Mouse (Mus musculus) heart, embryonic 14.5 days (tissue): ENCODE results near the gene Dvl2. TPM values are rescaled to one million over a fixed set of nuclear protein-coding genes. Genes with fewer than 3 reads are reported as not detected.

Experiments used
- ATAC-seq: fragments of 200-750 bp; cut with Nextera tagmentation; 2 replicates; pipeline ENCODE4 v1.8.0; 2017; ENCODE audit warnings: low read depth, moderate TSS enrichment; ENCODE audit not compliant: insufficient number of reproducible peaks, insufficient read depth, low FRiP score
- H3K27ac ChIP-seq, 2 experiments: fragments of 200-500 bp in 1 of 2; fragments of 300-500 bp in 1 of 2; sonication (generic) in 1 of 2; replicated peaks in 1 of 2; 2 replicates each; pipeline ENCODE4 v1.5.1; 2012 to 2014; ENCODE audit warnings: low read depth in 2 of 2, low read length in 2 of 2, control low read depth in 1 of 2, mild to moderate bottlenecking in 1 of 2, mixed read lengths in 1 of 2; ENCODE audit not compliant: control insufficient read depth in 1 of 2, insufficient read depth in 1 of 2
- H3K27me3 ChIP-seq: fragments of 300-500 bp; sonication (generic); 2 replicates; pipeline ENCODE4 v1.6.1; 2014; ENCODE audit warnings: mild to moderate bottlenecking, low read length, control low read depth; ENCODE audit not compliant: control insufficient read depth, insufficient read depth
- H3K36me3 ChIP-seq: fragments of 300-500 bp; sonication (generic); 2 replicates; pipeline ENCODE4 v1.6.1; 2014; ENCODE audit warnings: mild to moderate bottlenecking, control low read depth, low read length, mixed read lengths; ENCODE audit not compliant: control insufficient read depth, insufficient read depth
- H3K4me1 ChIP-seq, 2 experiments: fragments of 200-500 bp in 1 of 2; fragments of 300-500 bp in 1 of 2; sonication (generic) in 1 of 2; 2 replicates each; pipeline ENCODE4 v1.6.1; 2012 to 2014; ENCODE audit warnings: low read length in 2 of 2, control low read depth in 1 of 2, mixed read lengths in 1 of 2; ENCODE audit not compliant: control insufficient read depth in 2 of 2, insufficient read depth in 2 of 2
- H3K4me2 ChIP-seq: fragments of 300-500 bp; sonication (generic); 2 replicates; pipeline ENCODE4 v1.6.1; 2014; ENCODE audit warnings: mild to moderate bottlenecking, low read length
- H3K4me3 ChIP-seq, 2 experiments: fragments of 200-500 bp in 1 of 2; fragments of 300-500 bp in 1 of 2; sonication (generic) in 1 of 2; 2 replicates each; pipeline ENCODE4 v1.5.1; 2012 to 2014; ENCODE audit warnings: low read length in 2 of 2, mild to moderate bottlenecking in 2 of 2, control low read depth in 1 of 2, low read depth in 1 of 2, moderate library complexity in 1 of 2; ENCODE audit not compliant: control insufficient read depth in 1 of 2, insufficient read depth in 1 of 2
- H3K9ac ChIP-seq: fragments of 300-500 bp; sonication (generic); 2 replicates; pipeline ENCODE4 v1.6.1; 2014; ENCODE audit warnings: mild to moderate bottlenecking, low read length
- H3K9me3 ChIP-seq: fragments of 300-500 bp; sonication (generic); 2 replicates; pipeline ENCODE4 v1.6.1; 2016; ENCODE audit warnings: low read length, control low read depth; ENCODE audit not compliant: control insufficient read depth
- WGBS: fragments of 180-500 bp; shearing (Covaris S2); extraction: QIAGEN DNeasy Blood & Tissue Kit; methylation state at CpG from one replicate; pipeline ENCODE4 v1.1.7; 2014; 5-methylcytosine and 5-hydroxymethylcytosine counted together
- polyA plus RNA-seq: library from polyadenylated mRNA; unstranded; fragments of >200 nt; fragmentation: Nextera tagmentation; extraction: Ambion mirVana; gene quantifications from 2 replicates; pipeline ENCODE4 v1.2.1, GENCODE M21; 2014

The Dvl2 gene
- polyA plus RNA-seq, 1 experiment from 2014 or later: 16.6 TPM

DNA sequence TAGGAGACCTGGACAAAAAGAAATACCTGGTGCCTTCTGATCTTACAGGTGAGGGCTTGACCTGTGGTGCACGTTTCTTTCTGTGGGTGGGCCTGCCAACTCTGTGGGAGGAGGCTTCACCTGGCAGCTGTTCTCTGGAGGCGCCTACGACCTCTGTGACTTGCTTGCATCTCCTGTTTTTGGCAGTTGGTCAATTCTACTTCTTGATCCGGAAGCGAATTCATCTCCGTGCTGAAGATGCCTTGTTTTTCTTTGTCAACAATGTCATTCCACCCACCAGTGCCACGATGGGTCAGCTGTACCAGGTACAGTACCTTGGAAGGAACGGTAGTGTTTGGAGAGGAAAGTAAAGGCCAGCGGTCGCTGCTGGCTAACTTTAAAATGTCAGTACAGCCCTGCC is 8.0 kb upstream of the Dvl2 start:
- ATAC-seq: no peak
- peaks cover 4 to 11% of the 10 kb centered on the region in 2 experiments for H3K4me1 ChIP-seq
- no peak overlapping the region for H3K27ac ChIP-seq
- H3K9ac ChIP-seq: peak overlapping the region; percentile 92
- H3K9me3 ChIP-seq: no peaks in the 10 kb centered on the region
- H3K4me2 ChIP-seq: peak overlapping the region; percentile 74
- peak overlapping the region; percentile 35 to 79 for H3K4me3 ChIP-seq
- H3K36me3 ChIP-seq: peaks cover 53% of the 10 kb centered on the region
- H3K27me3 ChIP-seq: no peaks in the 10 kb centered on the region
- WGBS: 73% methylated on average over 10 of the region's 10 CpGs

DNA sequence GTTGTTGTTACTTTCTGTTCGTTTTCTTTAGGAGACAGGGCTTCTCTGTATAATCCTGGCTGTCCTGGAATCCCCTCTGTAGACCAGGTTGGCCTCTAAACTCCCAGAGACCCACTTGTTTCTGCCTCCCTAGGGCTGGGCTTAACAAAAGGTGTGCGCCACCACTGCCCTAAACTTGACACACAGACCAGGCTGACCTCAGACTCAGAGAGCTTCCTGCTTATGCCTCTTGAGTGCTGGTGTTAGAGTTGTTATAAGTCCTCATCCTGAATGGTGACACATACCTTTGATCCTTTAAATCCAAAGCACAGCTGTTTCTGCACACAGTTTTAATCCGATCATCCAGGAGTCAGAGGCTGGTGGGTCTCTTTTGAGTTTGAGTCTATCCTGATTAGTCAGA is 7.5 kb upstream of the Dvl2 start:
- Histone ChIP-seq H3K27me3 (no peaks in the 10 kb centered on the region), H3K36me3 (peaks cover 51% of the 10 kb centered on the region), H3K9ac (peak overlapping the region; percentile 92; the same call in 1 of the 2 replicates), H3K27ac (no peak overlapping the region), H3K4me1 (peaks cover 4 to 16% of the 10 kb centered on the region in 2 experiments), H3K9me3 (no peaks in the 10 kb centered on the region), H3K4me2 (peak overlapping the region; percentile 74), H3K4me3 (peak overlapping the region in 1 of 2 experiments; percentile 79; a peak in 2 of 4 replicates)
- 79% methylated on average over 3 of the region's 3 CpGs for WGBS
- no peak for ATAC-seq

- peaks cover 4 to 20% of the 10 kb centered on the region in 2 experiments for H3K4me1 ChIP-seq
- no peak for ATAC-seq
- peak overlapping the region; percentile 36; the same call in 1 of the 2 replicates for H3K4me2 ChIP-seq
- H3K4me3 ChIP-seq: no peak overlapping the region
- no peak overlapping the region for H3K27ac ChIP-seq
- H3K9me3 ChIP-seq: no peaks in the 10 kb centered on the region
- WGBS: 85% methylated on average over 11 of the region's 11 CpGs
- H3K9ac ChIP-seq: no peak overlapping the region; the same call in 1 of the 2 replicates
- peaks cover 51% of the 10 kb centered on the region for H3K36me3 ChIP-seq
- H3K27me3 ChIP-seq: no peaks in the 10 kb centered on the region
These were observed 5.8 kb upstream of the Dvl2 start for GRCm38 (mm10) chr11:69994401-69995090.

- Histone ChIP-seq H3K27me3 (no peaks in the 10 kb centered on the region), H3K27ac (peak within 1 kb of the TSS; percentile 90 to 99), H3K9ac (peak within 1 kb of the TSS; percentile 97), H3K4me1 (peaks cover 8 to 22% of the 10 kb centered on the region in 2 experiments), H3K4me3 (peak within 1 kb of the TSS; percentile 86 to 90), H3K36me3 (peaks cover 48% of the 10 kb centered on the region), H3K4me2 (peak within 1 kb of the TSS; percentile 64), H3K9me3 (no peaks in the 10 kb centered on the region)
- WGBS: under 1% methylated on average over 36 of the region's 36 CpGs
- peak; percentile 77 for ATAC-seq
These were observed 4.9 kb upstream of the Dvl2 start, which contains the start of gene Phf23 for GRCm38 (mm10) chr11:69995391-69995960. Gene Phf23 (plus strand): TSS chr11:69995777.

GRCm38 (mm10) chr11:69996161-69997061 is 4.0 kb upstream of the Dvl2 start:
- no peaks in the 10 kb centered on the region for H3K27me3 ChIP-seq
- no peaks in the 10 kb centered on the region for H3K9me3 ChIP-seq
- peak overlapping the region; percentile 64 for H3K4me2 ChIP-seq
- peaks cover 48% of the 10 kb centered on the region for H3K36me3 ChIP-seq
- peak overlapping the region; percentile 90 to 99 for H3K27ac ChIP-seq
- peaks cover 8 to 27% of the 10 kb centered on the region in 2 experiments for H3K4me1 ChIP-seq
- peak; percentile 1; the same call in 1 of the 2 replicates for ATAC-seq
- under 1% methylated on average over 55 of the region's 66 CpGs for WGBS
- peak overlapping the region; percentile 97 for H3K9ac ChIP-seq
- H3K4me3 ChIP-seq: peak overlapping the region; percentile 86 to 90

DNA sequence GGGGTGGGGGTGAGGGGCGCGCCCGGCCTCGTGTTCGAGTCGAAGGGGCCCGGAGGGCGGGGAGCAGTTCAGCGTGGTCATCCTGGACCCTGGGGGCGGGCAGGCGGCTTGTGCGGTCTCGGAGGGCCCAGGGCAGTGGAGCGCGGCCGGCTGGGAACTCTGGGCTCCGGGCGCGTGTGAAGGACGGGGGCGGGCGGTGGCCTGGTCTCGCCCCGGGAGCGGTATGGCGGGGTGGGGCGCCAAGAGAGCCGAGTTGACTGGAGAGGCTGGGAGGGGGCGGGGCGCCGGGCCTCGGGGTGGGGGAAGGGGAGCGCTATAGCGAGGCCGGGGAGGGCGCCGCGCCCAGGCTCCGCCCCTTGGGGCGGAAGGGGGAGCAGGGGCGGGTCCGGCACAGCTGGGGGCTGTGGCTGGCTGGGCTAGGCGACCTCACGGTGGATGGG is 3.3 kb upstream of the Dvl2 start:
- H3K9me3 ChIP-seq: no peaks in the 10 kb centered on the region
- peak overlapping the region; percentile 86 to 90 for H3K4me3 ChIP-seq
- H3K27ac ChIP-seq: peak overlapping the region; percentile 85 to 99
- H3K4me2 ChIP-seq: peak overlapping the region; percentile 64
- peaks cover 48% of the 10 kb centered on the region for H3K36me3 ChIP-seq
- under 1% methylated on average over 39 of the region's 44 CpGs for WGBS
- peak overlapping the region; percentile 97 for H3K9ac ChIP-seq
- H3K4me1 ChIP-seq: peaks cover 11 to 32% of the 10 kb centered on the region in 2 experiments
- ATAC-seq: peak; percentile 51
- H3K27me3 ChIP-seq: no peaks in the 10 kb centered on the region
